Mouse (Mus musculus): ENCODE data around the gene Tshz2.

DNA sequence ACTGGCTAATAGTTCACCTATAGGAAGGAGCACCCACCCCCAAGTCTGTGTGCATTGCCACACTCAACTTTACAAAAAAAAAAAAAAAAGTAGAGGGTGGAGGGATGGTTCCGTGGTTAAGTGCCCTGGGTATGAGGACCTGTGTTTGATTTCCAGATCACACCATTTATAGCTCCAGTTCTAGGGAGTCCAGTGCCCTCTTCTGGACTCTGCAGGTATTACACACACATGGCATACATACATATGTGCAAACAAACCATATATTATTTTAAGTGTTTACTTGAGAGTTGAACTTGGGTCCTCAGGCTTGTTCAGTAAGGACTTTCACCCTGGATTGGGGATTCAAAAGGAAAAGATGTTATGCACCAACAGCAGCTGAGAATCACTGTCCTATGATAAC lies 127.3 kb downstream of the Tshz2 start:
- TF ChIP-seq CTCF (IDR thresholded peaks at IDR 0.05; ENCODE audit: borderline replicate concordance, insufficient read depth, low read depth, low read length) (no peak), POLR2A (IDR thresholded peaks at IDR 0.05; ENCODE audit: borderline replicate concordance, insufficient read depth, low read length) (no peak)
